Mouse (Mus musculus) CH12.LX (cell line): ENCODE data around the gene Tmem164.

ENCODE experiments used
- E2F4 ChIP-seq: IDR thresholded peaks from 2 replicates; pipeline ENCODE4 v1.6.1; 2011; ENCODE audit warnings: low read depth, low read length, improper control_type of control experiment; ENCODE audit not compliant: insufficient replicate concordance
- ETS1 ChIP-seq: conservative IDR thresholded peaks from 2 replicates; pipeline ENCODE4 v1.6.1; 2012; ENCODE audit warnings: low read depth, mild to moderate bottlenecking, inconsistent platforms, low read length, improper control_type of control experiment, moderate library complexity
- JUND ChIP-seq: conservative IDR thresholded peaks from 2 replicates; pipeline ENCODE4 v1.6.1; 2011; ENCODE audit warnings: low read depth, low read length, improper control_type of control experiment
- MAZ ChIP-seq: IDR thresholded peaks from 2 replicates; pipeline ENCODE4 v1.6.1; 2012; ENCODE audit warnings: low read depth, mild to moderate bottlenecking, inconsistent platforms, low read length, improper control_type of control experiment, moderate library complexity
- PAX5 ChIP-seq: IDR thresholded peaks from 2 replicates; pipeline ENCODE4 v1.6.1; 2012; ENCODE audit warnings: low read length, inconsistent platforms, mixed read lengths
- RAD21 ChIP-seq: IDR thresholded peaks from 2 replicates; pipeline ENCODE4 v1.6.1; 2011; ENCODE audit warnings: low read depth, mild to moderate bottlenecking, low read length, improper control_type of control experiment, moderate library complexity
- ZC3H11A ChIP-seq: IDR thresholded peaks from 2 replicates; pipeline ENCODE4 v1.6.1; 2012; ENCODE audit warnings: low read depth, mild to moderate bottlenecking, inconsistent platforms, low read length, improper control_type of control experiment

GRCm38 (mm10) chrX:142747428-142747827 is 66.2 kb downstream of the Tmem164 start:
- no peak for TF ChIP-seq ZC3H11A
- TF ChIP-seq JUND = no peak
- TF ChIP-seq E2F4 = no peak
- no peak for TF ChIP-seq PAX5
- TF ChIP-seq RAD21 = peak; percentile 20
- no peak for TF ChIP-seq ETS1
- TF ChIP-seq MAZ = no peak
